7 mouse cellular contexts compared by ENCODE assay signal in the genomic region with DNA sequence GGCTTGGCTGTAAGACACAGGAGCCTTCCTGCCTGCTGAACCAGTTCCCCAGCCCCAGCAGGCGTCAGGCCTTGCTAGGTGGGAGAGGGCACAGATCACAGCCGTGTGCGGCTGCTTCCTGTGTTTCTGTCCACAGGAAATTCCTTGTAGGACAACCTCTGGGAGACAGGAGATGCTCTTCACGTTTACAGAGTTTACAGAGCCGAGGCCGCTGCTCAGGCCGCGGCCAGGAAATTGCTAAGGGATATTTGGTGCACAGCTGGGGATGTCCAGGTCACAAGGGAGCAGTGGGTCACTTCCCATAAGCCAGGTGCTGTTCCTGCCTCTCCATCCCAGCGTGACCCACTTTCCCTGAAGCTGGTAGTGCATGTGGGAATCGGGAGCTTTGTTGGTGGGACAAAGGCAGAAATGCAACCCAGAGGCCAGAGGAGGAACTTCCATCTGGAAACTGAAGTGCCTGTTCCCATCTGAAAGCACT. TPM values are rescaled to one million over a fixed set of nuclear protein-coding genes. Genes with fewer than 3 reads are reported as not detected.
A peak's percentile ranks its signal among the peaks of the same experiment; 100 is the strongest.
DNase-seq lines count a peak whose midpoint lies in the region; ATAC-seq and TF ChIP-seq lines count a peak whose summit lies in the region.

No protein-coding gene starts in this region.

- peaks cover 2 to 8% of the 10 kb centered on the region in 2 experiments; a peak in 2 of 4 replicates for H3K4me1 ChIP-seq in ES-E14 (ENCODE audit: control insufficient read depth in 2 of 2, insufficient read depth in 2 of 2, low read length in 2 of 2, poor library complexity in 1 of 2)
- H3K4me1 ChIP-seq in limb, embryonic 14.5 days (ENCODE audit: control insufficient read depth, insufficient read depth, low read length), result peaks cover 9% of the 10 kb centered on the region
- no peaks in the 10 kb centered on the region for H3K4me1 ChIP-seq in midbrain, postnatal 0 days (ENCODE audit: insufficient read depth, low read length)

- H3K9ac ChIP-seq in ES-E14 (ENCODE audit: insufficient read depth, low read depth, low read length, poor library complexity, severe bottlenecking), result peak overlapping the region; percentile 1; the same call in 1 of the 2 replicates
- 0 out of 2 replicates have a peak overlapping the region, but pooled peaks have one; percentile 21 for H3K9ac ChIP-seq in limb, embryonic 14.5 days (ENCODE audit: low read depth, low read length, severe bottlenecking)
- H3K9ac ChIP-seq in midbrain, postnatal 0 days (replicated peaks; ENCODE audit: low read length, poor library complexity, severe bottlenecking), result no peak overlapping the region

- intact Hi-C loops in heart, postnatal 10 days (cut with DNase I), result loop anchor here (10.0 kb wide), 1 partner anchor 393 kb away; no protein-coding TSS in a partner anchor

- no peaks in the 10 kb centered on the region for H3K27me3 ChIP-seq in limb, embryonic 14.5 days (ENCODE audit: control insufficient read depth, insufficient read depth, low read length)
- no peaks in the 10 kb centered on the region for H3K27me3 ChIP-seq in midbrain, postnatal 0 days (ENCODE audit: insufficient read depth, low read length)

- DNase-seq in ES-E14 (ENCODE audit: low read depth, low spot score), result no peak
- peak; percentile 36 for DNase-seq in adrenal gland, postnatal 25 days
- peak; percentile 43 to 58 for DNase-seq in heart, postnatal 10 days
- DNase-seq in limb, embryonic 14.5 days (ENCODE audit: low spot score), result peak; percentile 33
- no peak for DNase-seq in midbrain, postnatal 0 days (ENCODE audit: low spot score)

- in situ Hi-C loops in ES-E14 (cut with MboI; ENCODE audit: low sequenced_read_pairs in 2 of 2, unreplicated experiment in 2 of 2), result no loop called here

- no peak for TF ChIP-seq POLR2A in limb, embryonic 14.5 days (IDR thresholded peaks at IDR 0.05; ENCODE audit: borderline replicate concordance, extremely low read depth, insufficient read depth, insufficient read length)

- no peaks in the 10 kb centered on the region for H3K36me3 ChIP-seq in ES-E14 (ENCODE audit: control insufficient read depth, insufficient read depth, low read length, poor library complexity, severe bottlenecking)
- H3K36me3 ChIP-seq in limb, embryonic 14.5 days (ENCODE audit: control insufficient read depth, insufficient read depth, low read length), result no peaks in the 10 kb centered on the region
- peaks cover 4% of the 10 kb centered on the region for H3K36me3 ChIP-seq in midbrain, postnatal 0 days (ENCODE audit: insufficient read depth, low read length)

- no peaks in the 10 kb centered on the region for H3K9me3 ChIP-seq in ES-E14 (ENCODE audit: control insufficient read depth, insufficient read depth, low read depth, low read length)
- no peaks in the 10 kb centered on the region for H3K9me3 ChIP-seq in limb, embryonic 14.5 days (ENCODE audit: control insufficient read depth, low read length)
- no peaks in the 10 kb centered on the region for H3K9me3 ChIP-seq in midbrain, postnatal 0 days (ENCODE audit: low read length)

- peak overlapping the region in 1 of 2 experiments; percentile 16; a peak in 1 of 4 replicates for H3K4me3 ChIP-seq in ES-E14 (ENCODE audit: insufficient read depth in 1 of 2, low read depth in 1 of 2, low read length in 2 of 2, poor library complexity in 1 of 2, severe bottlenecking in 1 of 2)
- H3K4me3 ChIP-seq in limb, embryonic 14.5 days (replicated peaks; ENCODE audit: low read length), result no peak overlapping the region
- H3K4me3 ChIP-seq in midbrain, postnatal 0 days (ENCODE audit: low read depth, low read length), result no peak overlapping the region

- ATAC-seq in limb, embryonic 14.5 days (ENCODE audit: low FRiP score, low read depth), result no peak
- no peak for ATAC-seq in megakaryocyte, adult 5-6 weeks (ENCODE audit: poor library complexity, severe bottlenecking)
- no peak for ATAC-seq in midbrain, postnatal 0 days (ENCODE audit: low FRiP score)
- ATAC-seq in erythroid progenitor cell, adult 5-6 weeks (replicated peaks; ENCODE audit: low FRiP score, poor library complexity, severe bottlenecking), result no peak

- 0 out of 2 replicates have a peak overlapping the region, but pooled peaks have one; percentile 30 for H3K27ac ChIP-seq in ES-E14 (ENCODE audit: insufficient read depth, low read depth, low read length, poor library complexity, severe bottlenecking)
- H3K27ac ChIP-seq in limb, embryonic 14.5 days (replicated peaks; ENCODE audit: low read depth, low read length), result no peak overlapping the region
- H3K27ac ChIP-seq in midbrain, postnatal 0 days (ENCODE audit: low read depth, low read length), result no peak overlapping the region

- 19% methylated on average over 10 of the region's 10 CpGs for WGBS in limb, embryonic 14.5 days
- whole genome bisulfite sequencing in midbrain, postnatal 0 days, result 48% methylated on average over 10 of the region's 10 CpGs

- TF ChIP-seq CTCF in midbrain, postnatal 0 days (IDR thresholded peaks at IDR 0.05), result no peak

- no peak overlapping the region for H3K4me2 ChIP-seq in limb, embryonic 14.5 days (replicated peaks; ENCODE audit: low read depth, low read length, severe bottlenecking)
- H3K4me2 ChIP-seq in midbrain, postnatal 0 days (ENCODE audit: low read depth, low read length, poor library complexity, severe bottlenecking), result no peak overlapping the region

TF ChIP-seq in ES-E14, 5 proteins besides CTCF, POLR2A, EP300 and RAD21:
- TF ChIP-seq ZNF384 (IDR thresholded peaks at IDR 0.05; ENCODE audit: low read depth, low read length) (no peak), CHD2 (IDR thresholded peaks at IDR 0.05; ENCODE audit: low read depth, low read length) (no peak), ZC3H11A (IDR thresholded peaks at IDR 0.05; ENCODE audit: borderline replicate concordance, low read depth, low read length) (no peak), MAFK (IDR thresholded peaks at IDR 0.05; ENCODE audit: insufficient read depth, low read depth, low read length) (no peak), HCFC1 (IDR thresholded peaks at IDR 0.05; ENCODE audit: borderline replicate concordance, insufficient read depth, low read length) (no peak)
TF ChIP-seq in ES-E14: peak in this region for 0.

RNA-seq across cellular contexts. Expression of gene Atp5s, which starts 27.2 kb away (rescaled TPM):
- 7.9 and 9.6 TPM in 2 replicates for total RNA-seq in ES-E14 (2012; rRNA removed)
- total RNA-seq in adrenal gland, postnatal 25 days (2021), result 14.4 and 15.6 TPM in 2 replicates
- 10 to 100 TPM; 18.7 to 21.3 TPM for total RNA-seq in heart, postnatal 10 days (2021)
- 26.1 and 29.4 TPM in 2 replicates for polyA plus RNA-seq in limb, embryonic 14.5 days (2012; rRNA removed)
- 30.8 and 36.1 TPM in 2 replicates for polyA plus RNA-seq in limb, embryonic 14.5 days (2014; fragmentation: Nextera tagmentation; extraction: Ambion mirVana)
- 10.3 and 12.6 TPM in 2 replicates for total RNA-seq in megakaryocyte, adult 5-6 weeks (2015)
- 4.2 and 5.2 TPM in 2 replicates for total RNA-seq in megakaryocyte, adult 5-6 weeks (2017)
- total RNA-seq in midbrain, postnatal 0 days (2014; rRNA removed), result 19.8 and 41.7 TPM in 2 replicates
- polyA plus RNA-seq in midbrain, postnatal 0 days (2015; fragmentation: Nextera tagmentation; extraction: Ambion mirVana), result 39.1 and 44.4 TPM in 2 replicates
- 14.4 and 32.7 TPM in 2 replicates for total RNA-seq in erythroid progenitor cell, adult 5-6 weeks (2015; ENCODE audit: low replicate concordance)
- total RNA-seq in erythroid progenitor cell, adult 5-6 weeks (2017; ENCODE audit: low replicate concordance), result 8.8 and 22.2 TPM in 2 replicates

RNA-seq across cellular contexts. Expression of gene L2hgdh, which starts 27.2 kb away (rescaled TPM):
- 23.3 and 28.2 TPM in 2 replicates for total RNA-seq in ES-E14 (2012; rRNA removed)
- total RNA-seq in adrenal gland, postnatal 25 days (2021), result 17.0 and 24.9 TPM in 2 replicates
- 10 to 100 TPM; 25.6 to 31.4 TPM for total RNA-seq in heart, postnatal 10 days (2021)
- polyA plus RNA-seq in limb, embryonic 14.5 days (2012; rRNA removed), result 14.7 and 14.9 TPM in 2 replicates
- polyA plus RNA-seq in limb, embryonic 14.5 days (2014; fragmentation: Nextera tagmentation; extraction: Ambion mirVana), result 14.5 and 17.4 TPM in 2 replicates
- total RNA-seq in megakaryocyte, adult 5-6 weeks (2015), result 1.6 and 2.4 TPM in 2 replicates
- total RNA-seq in megakaryocyte, adult 5-6 weeks (2017), result 1.4 and 4.3 TPM in 2 replicates
- total RNA-seq in midbrain, postnatal 0 days (2014; rRNA removed), result 11.0 and 14.8 TPM in 2 replicates
- polyA plus RNA-seq in midbrain, postnatal 0 days (2015; fragmentation: Nextera tagmentation; extraction: Ambion mirVana), result 9.7 and 9.8 TPM in 2 replicates
- total RNA-seq in erythroid progenitor cell, adult 5-6 weeks (2015; ENCODE audit: low replicate concordance), result 3.2 and 8.8 TPM in 2 replicates
- 4.1 and 7.7 TPM in 2 replicates for total RNA-seq in erythroid progenitor cell, adult 5-6 weeks (2017; ENCODE audit: low replicate concordance)

RNA-seq across cellular contexts. Expression of gene Cdkl1, which starts 39.2 kb away (rescaled TPM):
- total RNA-seq in ES-E14 (2012; rRNA removed), result 0.90 and 3.0 TPM in 2 replicates
- total RNA-seq in adrenal gland, postnatal 25 days (2021), result 1.5 and 2.4 TPM in 2 replicates
- total RNA-seq in heart, postnatal 10 days (2021), result 1 to 10 TPM; 7.0 to 9.2 TPM
- polyA plus RNA-seq in limb, embryonic 14.5 days (2012; rRNA removed), result 0.86 and 1.9 TPM in 2 replicates
- polyA plus RNA-seq in limb, embryonic 14.5 days (2014; fragmentation: Nextera tagmentation; extraction: Ambion mirVana), result 1.7 and 2.2 TPM in 2 replicates
- 0.11 TPM in 1 of 2 replicates, not detected in the other for total RNA-seq in megakaryocyte, adult 5-6 weeks (2015)
- 0.15 TPM in 1 of 2 replicates, not detected in the other for total RNA-seq in megakaryocyte, adult 5-6 weeks (2017)
- 40.3 and 46.0 TPM in 2 replicates for total RNA-seq in midbrain, postnatal 0 days (2014; rRNA removed)
- 21.7 and 21.8 TPM in 2 replicates for polyA plus RNA-seq in midbrain, postnatal 0 days (2015; fragmentation: Nextera tagmentation; extraction: Ambion mirVana)
- total RNA-seq in erythroid progenitor cell, adult 5-6 weeks (2015; ENCODE audit: low replicate concordance), result 8.0 and 15.9 TPM in 2 replicates
- 11.2 and 36.3 TPM in 2 replicates for total RNA-seq in erythroid progenitor cell, adult 5-6 weeks (2017; ENCODE audit: low replicate concordance)

Comparison
In these comparisons a context has a peak if more than half of its experiments do, and no peak if none do; other contexts are left out.
1. DNase-seq: peak in adrenal gland, postnatal 25 days (single experiment), heart, postnatal 10 days (2 of 2) and limb, embryonic 14.5 days (single experiment); none in ES-E14 (single experiment) and midbrain, postnatal 0 days (single experiment).